In genomic region chr5:130239236-130239635, GRCm38 (mm10) we compare ENCODE assay signal across 20 mouse cellular contexts.
"Had no signal": no experiment of that assay in that cellular context is flagged by ENCODE, and none has a peak within 500 bp of the region (broad histone marks: within the 10 kb centered on the region; RNA-seq: fewer than 3 reads in every experiment).

No protein-coding gene starts in this region.

- H3K27ac ChIP-seq: hindbrain, postnatal 0 days; layer of hippocampus, adult 2 months; left cerebral cortex, adult 2 months; liver, embryonic 12.5 days; liver, embryonic 15.5 days; lung, embryonic 15.5 days; midbrain, embryonic 12.5 days; midbrain, embryonic 15.5 days; neural tube, embryonic 12.5 days; neural tube, embryonic 15.5 days had no signal

- ATAC-seq: hindbrain, postnatal 0 days; inflammation-experienced regulatory T-cells, adult 6 months; intestine, embryonic 16.5 days; liver, embryonic 12.5 days; midbrain, embryonic 15.5 days had no signal

- H3K4me3 ChIP-seq: layer of hippocampus, adult 2 months; left cerebral cortex, adult 2 months; liver, embryonic 12.5 days; liver, embryonic 15.5 days; lung, embryonic 15.5 days; midbrain, embryonic 12.5 days; midbrain, embryonic 15.5 days; neural tube, embryonic 12.5 days; neural tube, embryonic 15.5 days had no signal

- H3K4me2 ChIP-seq: liver, embryonic 12.5 days; liver, embryonic 15.5 days; lung, embryonic 15.5 days; midbrain, embryonic 12.5 days; midbrain, embryonic 15.5 days; neural tube, embryonic 12.5 days; neural tube, embryonic 15.5 days had no signal

- DNase-seq: layer of hippocampus, postnatal 36 days; lung, adult 18-20 months; lung, postnatal 14 days; lung, postnatal 4 days; right cerebral cortex, adult 18-20 months; right cerebral cortex, postnatal 14 days; right cerebral cortex, postnatal 4 days; thymus, postnatal 25 days had no signal

- H3K4me1 ChIP-seq: liver, embryonic 12.5 days; liver, embryonic 15.5 days; lung, embryonic 15.5 days; midbrain, embryonic 12.5 days; midbrain, embryonic 15.5 days; neural tube, embryonic 12.5 days; neural tube, embryonic 15.5 days had no signal

- H3K9me3 ChIP-seq: liver, embryonic 12.5 days; liver, embryonic 15.5 days; lung, embryonic 15.5 days; midbrain, embryonic 12.5 days; midbrain, embryonic 15.5 days; neural tube, embryonic 12.5 days; neural tube, embryonic 15.5 days had no signal

- H3K27me3 ChIP-seq: liver, embryonic 12.5 days; liver, embryonic 15.5 days; lung, embryonic 15.5 days; midbrain, embryonic 12.5 days; midbrain, embryonic 15.5 days; neural tube, embryonic 12.5 days; neural tube, embryonic 15.5 days had no signal

- H3K9ac ChIP-seq: liver, embryonic 12.5 days; liver, embryonic 15.5 days; lung, embryonic 15.5 days; midbrain, embryonic 12.5 days; midbrain, embryonic 15.5 days; neural tube, embryonic 12.5 days; neural tube, embryonic 15.5 days had no signal
